In genomic region chr5:141024435-141024834, GRCm38 (mm10) we compare ENCODE assay signal across 11 mouse cellular contexts. TPM values are rescaled to one million over a fixed set of nuclear protein-coding genes. Genes with fewer than 3 reads are reported as not detected.
DNase-seq lines count a peak whose midpoint lies in the region; ATAC-seq lines count a peak whose summit lies in the region.
"Had no signal": no experiment of that assay in that cellular context is flagged by ENCODE, and none has a peak within 500 bp of the region (broad histone marks: within the 10 kb centered on the region; RNA-seq: fewer than 3 reads in every experiment).

No protein-coding gene starts in this region.

- peak; percentile 82 for DNase-seq in CD4-positive, CD25-positive, alpha-beta regulatory T cell, adult 2 months (ENCODE audit: low read depth, low spot score)
- peak; percentile 23 for DNase-seq in left cerebral cortex, postnatal 4 days
- DNase-seq in left cerebral cortex, postnatal 14 days (ENCODE audit: low spot score in 2 of 2) = no peak
- DNase-seq in c-Kit-negative CD71-positive TER-119-positive erythroid progenitor cells, embryonic 14.5 days (ENCODE audit: low read depth, low spot score) = peak; percentile 3
- DNase-seq in retina, embryonic 14.5 days (ENCODE audit: low spot score) = peak; percentile 27

- H3K27me3 ChIP-seq in hindbrain, embryonic 13.5 days = no peaks in the 10 kb centered on the region
- H3K27me3 ChIP-seq in intestine, embryonic 16.5 days (replicated peaks; ENCODE audit: control insufficient read depth, insufficient read depth, low read length) = no peaks in the 10 kb centered on the region
- H3K27me3 ChIP-seq: embryonic facial prominence, embryonic 13.5 days; hindbrain, embryonic 15.5 days; lung, embryonic 15.5 days had no signal

- WGBS in hindbrain, embryonic 13.5 days = 66% methylated on average over 5 of the region's 5 CpGs
- WGBS in intestine, embryonic 16.5 days = 64% methylated on average over 5 of the region's 5 CpGs

- no peak for ATAC-seq in CD4-positive, CD25-positive, alpha-beta regulatory T cell, adult 4 months
- ATAC-seq in hindbrain, embryonic 13.5 days (ENCODE audit: low FRiP score) = no peak
- no peak for ATAC-seq in intestine, embryonic 16.5 days

- intact Hi-C loops in left cerebral cortex, postnatal 4 days (cut with DNase I) = no loop called here
- intact Hi-C loops in left cerebral cortex, postnatal 14 days (cut with DNase I) = no loop called here

- H3K9ac ChIP-seq in hindbrain, embryonic 13.5 days = no peak overlapping the region
- H3K9ac ChIP-seq in intestine, embryonic 16.5 days (ENCODE audit: low read depth, low read length) = no peak overlapping the region
- H3K9ac ChIP-seq: embryonic facial prominence, embryonic 13.5 days; hindbrain, embryonic 15.5 days; lung, embryonic 15.5 days had no signal

- no peaks in the 10 kb centered on the region for H3K4me1 ChIP-seq in hindbrain, embryonic 13.5 days (replicated peaks)
- no peaks in the 10 kb centered on the region for H3K4me1 ChIP-seq in intestine, embryonic 16.5 days (ENCODE audit: control insufficient read depth, insufficient read depth, low read length)
- H3K4me1 ChIP-seq: hindbrain, embryonic 15.5 days; lung, embryonic 15.5 days had no signal

- no peak overlapping the region for H3K4me3 ChIP-seq in hindbrain, embryonic 13.5 days
- no peak overlapping the region for H3K4me3 ChIP-seq in intestine, embryonic 16.5 days (ENCODE audit: low read length)
- H3K4me3 ChIP-seq: embryonic facial prominence, embryonic 13.5 days; hindbrain, embryonic 15.5 days; lung, embryonic 15.5 days had no signal

- no peak overlapping the region for H3K27ac ChIP-seq in hindbrain, embryonic 13.5 days
- no peak overlapping the region for H3K27ac ChIP-seq in intestine, embryonic 16.5 days (ENCODE audit: low read length)
- H3K27ac ChIP-seq: embryonic facial prominence, embryonic 13.5 days; hindbrain, embryonic 15.5 days; lung, embryonic 15.5 days had no signal

- H3K36me3 ChIP-seq in hindbrain, embryonic 13.5 days = no peaks in the 10 kb centered on the region
- no peaks in the 10 kb centered on the region for H3K36me3 ChIP-seq in intestine, embryonic 16.5 days (ENCODE audit: control insufficient read depth, insufficient read depth, low read length)
- H3K36me3 ChIP-seq: embryonic facial prominence, embryonic 13.5 days; hindbrain, embryonic 15.5 days; lung, embryonic 15.5 days had no signal

- peaks cover 15% of the 10 kb centered on the region for H3K9me3 ChIP-seq in hindbrain, embryonic 13.5 days
- 0 out of 2 replicates have a peak, but pooled peaks cover 3% of the 10 kb centered on the region for H3K9me3 ChIP-seq in intestine, embryonic 16.5 days (ENCODE audit: control insufficient read depth, low read length)
- H3K9me3 ChIP-seq: hindbrain, embryonic 15.5 days had no signal

- no peak overlapping the region for H3K4me2 ChIP-seq in hindbrain, embryonic 13.5 days
- no peak overlapping the region for H3K4me2 ChIP-seq in intestine, embryonic 16.5 days (ENCODE audit: low read depth, low read length)
- H3K4me2 ChIP-seq: embryonic facial prominence, embryonic 13.5 days; hindbrain, embryonic 15.5 days; lung, embryonic 15.5 days had no signal

RNA-seq across cellular contexts. Expression of gene Card11, which starts 24.1 kb away (rescaled TPM):
- polyA plus RNA-seq in CD4-positive, CD25-positive, alpha-beta regulatory T cell, adult 4 months (2017; shearing (Covaris generic)) = 10 to 100 TPM; 43.6 to 81.1 TPM
- total RNA-seq in left cerebral cortex, postnatal 4 days (2021) = under 1 TPM; 0.38 to 0.42 TPM
- under 1 TPM; 0.27 to 0.37 TPM for total RNA-seq in left cerebral cortex, postnatal 14 days (2021)
- 0.10 and 0.17 TPM in 2 replicates for polyA plus RNA-seq in hindbrain, embryonic 13.5 days (2015; fragmentation: Nextera tagmentation; extraction: Ambion mirVana)
- polyA plus RNA-seq in intestine, embryonic 16.5 days (2015; fragmentation: Nextera tagmentation; extraction: Ambion mirVana) = 0.53 and 0.84 TPM in 2 replicates

Comparison
In these comparisons a context has a peak if more than half of its experiments do, and no peak if none do; other contexts are left out.
1. DNase-seq: peak in CD4-positive, CD25-positive, alpha-beta regulatory T cell, adult 2 months (single experiment), left cerebral cortex, postnatal 4 days (single experiment), c-Kit-negative CD71-positive TER-119-positive erythroid progenitor cells, embryonic 14.5 days (single experiment) and retina, embryonic 14.5 days (single experiment); none in left cerebral cortex, postnatal 14 days (0 of 2).
2. RNA of gene Card11, which starts 24.1 kb away (polyA plus RNA-seq): 43.6 to 81.1 TPM in CD4-positive, CD25-positive, alpha-beta regulatory T cell, adult 4 months; 0.53 to 0.84 TPM in intestine, embryonic 16.5 days and 0.10 to 0.17 TPM in hindbrain, embryonic 13.5 days; every median in the first group is over 10 times any median in the second.